Mouse (Mus musculus): ENCODE results near the gene Tmem165.
A peak's percentile ranks its signal among the peaks of the same experiment; 100 is the strongest.

The Tmem165 gene

GRCm38 (mm10) chr5:76171039-76171438, 12.6 kb upstream of the Tmem165 start:
- no peak for DNase-seq (ENCODE audit: low spot score in 2 of 2)

DNA sequence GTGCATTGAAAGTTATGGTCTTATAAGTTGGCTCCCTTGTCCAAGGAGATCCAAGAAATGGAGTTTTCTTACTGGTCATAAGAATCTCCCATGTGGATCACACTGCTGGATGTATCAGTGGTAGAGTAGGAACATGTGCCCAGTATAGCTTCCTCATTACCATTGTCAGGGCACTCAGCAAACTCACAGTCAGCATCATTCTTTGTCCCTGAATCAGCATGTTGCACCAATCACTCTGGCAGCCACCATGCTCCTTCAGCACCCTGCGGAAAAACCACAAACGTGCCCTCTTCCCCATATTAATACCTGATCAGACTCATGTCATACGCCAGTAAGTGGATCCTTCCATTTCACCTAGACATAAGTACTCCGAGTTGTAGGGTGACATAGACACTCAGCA, 8.6 kb upstream of the Tmem165 start:
- no peak for DNase-seq (ENCODE audit: low spot score in 2 of 2)

- DNase-seq (ENCODE audit: low spot score in 2 of 2), result no peak
Measured at GRCm38 (mm10) chr5:76176411-76176810, 7.3 kb upstream of the Tmem165 start.

- DNase-seq (ENCODE audit: low spot score in 2 of 2), result no peak
Measured at GRCm38 (mm10) chr5:76176841-76177240, 6.8 kb upstream of the Tmem165 start.

GRCm38 (mm10) chr5:76177664-76178063, 6.0 kb upstream of the Tmem165 start:
- DNase-seq (ENCODE audit: low spot score in 2 of 2), result no peak

GRCm38 (mm10) chr5:76179171-76179570, 4.5 kb upstream of the Tmem165 start:
- no peak for DNase-seq (ENCODE audit: low spot score in 2 of 2)

DNA sequence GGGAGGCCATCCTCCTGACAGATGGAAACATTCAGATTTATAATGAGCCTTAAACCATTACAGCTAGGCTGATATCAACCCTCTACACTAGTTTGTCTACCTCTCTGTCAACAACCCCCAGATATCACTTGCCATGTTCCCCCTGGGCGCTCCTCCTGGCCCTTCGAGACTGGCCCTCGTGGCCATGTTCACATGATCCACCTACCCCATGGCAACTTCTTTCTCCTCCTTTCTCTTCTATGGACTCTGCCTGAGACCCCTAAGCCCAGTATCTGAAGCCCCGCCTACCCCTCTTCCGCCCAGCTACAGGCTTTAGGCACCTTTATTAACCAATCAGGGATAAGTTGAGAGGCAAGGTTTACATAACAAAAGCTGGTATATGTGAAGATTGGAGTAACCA, 3.9 kb upstream of the Tmem165 start:
- DNase-seq (ENCODE audit: low spot score in 2 of 2), result no peak

GRCm38 (mm10) chr5:76182326-76182725, 1.4 kb upstream of the Tmem165 start:
- DNase-seq (ENCODE audit: low spot score in 2 of 2), result no peak

DNA sequence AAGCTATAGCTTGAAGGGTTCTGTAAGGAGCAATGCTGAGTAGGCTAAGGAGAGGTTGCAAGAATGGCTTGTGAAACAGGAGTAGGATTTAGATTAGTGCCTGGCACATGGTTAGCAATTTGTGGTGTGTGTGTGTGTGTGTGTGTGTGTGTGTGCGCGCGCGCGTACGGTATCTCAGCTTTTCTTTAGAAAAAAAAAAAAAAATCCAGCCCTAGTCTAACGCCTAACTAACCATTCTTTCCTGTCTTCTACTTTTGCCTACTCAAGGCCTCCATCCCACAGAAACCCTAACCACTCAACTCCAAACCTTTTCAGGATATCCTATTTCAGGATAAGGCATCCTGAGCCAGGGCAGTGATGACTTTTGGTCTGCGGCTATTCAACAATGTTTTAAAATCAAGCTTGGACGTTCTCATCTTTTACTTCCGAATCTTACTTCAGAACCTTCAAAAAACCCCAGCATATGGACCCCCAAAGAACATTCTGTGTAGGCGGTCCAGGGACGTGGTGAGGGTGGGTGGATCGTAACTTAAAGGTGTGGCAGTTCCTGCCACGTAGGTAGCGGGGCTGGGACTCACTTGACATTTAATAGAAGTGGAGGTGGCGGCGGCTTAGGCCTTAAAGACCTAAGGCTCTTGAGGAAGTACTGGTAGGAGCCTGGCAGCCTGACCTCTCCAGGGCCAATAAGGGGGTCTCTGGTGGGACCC, 484 bp upstream of the Tmem165 start:
- DNase-seq (ENCODE audit: low spot score in 2 of 2), result no peak

DNA sequence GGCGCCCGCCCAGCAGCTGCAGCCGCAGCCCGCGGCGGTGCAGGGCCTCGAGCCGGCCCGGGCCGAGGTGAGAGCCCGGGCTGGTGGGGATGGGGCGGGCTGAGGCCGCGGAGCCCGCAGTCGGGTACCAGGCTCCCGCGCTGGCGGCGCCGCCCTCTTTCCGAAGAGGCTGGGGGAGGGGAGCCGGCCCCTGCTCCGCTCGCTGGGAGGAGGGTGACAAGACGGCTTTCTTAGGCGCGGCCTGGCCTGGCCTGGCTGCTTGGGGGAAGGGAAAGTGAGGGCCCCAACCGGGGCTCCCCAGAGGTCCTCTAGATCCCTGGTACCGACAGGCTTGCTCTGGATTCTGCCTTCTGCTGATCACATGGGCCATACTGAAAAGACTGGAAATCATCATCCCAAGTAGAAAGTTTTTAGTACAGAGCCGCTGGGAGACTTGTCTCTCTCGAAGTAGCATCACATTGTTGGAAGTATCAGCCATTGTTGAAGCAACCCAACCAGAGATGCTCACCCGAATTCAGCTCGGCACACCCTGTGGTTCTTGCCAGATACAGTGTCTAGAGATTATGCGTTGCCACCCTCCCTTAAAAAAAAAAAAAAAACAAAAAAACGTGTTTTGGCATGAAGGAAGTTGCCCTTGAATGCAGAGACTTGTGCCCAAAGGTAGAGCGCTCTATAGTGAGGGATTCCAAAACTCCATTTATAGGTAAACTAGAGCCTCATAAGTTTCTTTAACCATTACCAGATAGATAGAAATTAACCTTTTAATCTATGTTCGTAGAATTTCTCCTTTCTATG, 803 bp downstream of the Tmem165 start:
- DNase-seq (ENCODE audit: low spot score in 2 of 2), result peak; percentile 46 to 59

- no peak for DNase-seq (ENCODE audit: low spot score in 2 of 2)
Measured at GRCm38 (mm10) chr5:76187885-76188284, 4.2 kb downstream of the Tmem165 start.

GRCm38 (mm10) chr5:76190609-76191008, 6.9 kb downstream of the Tmem165 start:
- DNase-seq (ENCODE audit: low spot score in 2 of 2), result no peak

GRCm38 (mm10) chr5:76193075-76193474, 9.4 kb downstream of the Tmem165 start:
- DNase-seq (ENCODE audit: low spot score in 2 of 2), result no peak

DNA sequence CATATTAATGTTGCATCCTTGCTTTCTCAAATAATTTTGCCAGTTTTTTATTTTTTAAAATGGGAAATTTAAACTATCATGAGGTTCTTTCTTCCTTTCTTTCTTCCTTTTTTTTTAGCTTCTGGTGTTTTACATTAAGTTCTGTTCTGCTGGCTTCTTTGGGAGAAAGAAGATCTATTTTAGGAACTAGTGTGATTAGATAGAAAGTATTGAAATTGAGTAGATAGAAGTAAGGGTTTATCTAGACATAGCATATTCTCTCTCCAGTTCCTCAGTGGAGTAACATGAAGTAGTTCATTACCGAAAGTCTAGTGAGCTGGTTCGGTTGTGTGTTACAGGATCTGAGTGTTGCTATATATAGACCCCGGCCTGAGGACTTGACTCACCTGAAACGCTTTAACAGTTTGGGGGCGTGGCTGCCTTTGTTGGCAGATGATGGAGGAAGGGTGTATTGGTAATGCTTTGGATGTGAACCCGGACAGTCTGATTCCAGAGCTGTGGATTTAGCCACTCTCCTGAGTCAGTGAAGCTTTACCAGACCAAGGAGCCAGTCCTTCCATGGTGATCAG, 10.8 kb downstream of the Tmem165 start:
- DNase-seq (ENCODE audit: low spot score in 2 of 2), result no peak

DNA sequence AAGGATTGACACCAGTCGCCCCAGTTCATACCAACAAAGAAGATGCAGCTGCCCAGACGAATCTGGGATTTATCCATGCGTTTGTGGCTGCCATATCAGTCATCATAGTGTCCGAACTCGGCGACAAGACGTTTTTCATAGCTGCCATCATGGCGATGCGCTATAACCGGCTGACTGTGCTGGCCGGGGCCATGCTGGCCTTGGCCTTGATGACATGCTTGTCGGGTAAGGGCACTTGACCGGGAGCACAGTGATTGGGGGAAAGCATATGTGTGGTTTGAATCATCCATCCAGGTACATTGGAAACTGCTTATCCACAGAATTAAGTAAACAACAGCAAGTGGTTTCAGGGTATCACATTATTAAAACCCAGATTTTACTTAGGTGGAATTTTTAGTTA, 15.7 kb downstream of the Tmem165 start:
- no peak for DNase-seq (ENCODE audit: low spot score in 2 of 2)

DNA sequence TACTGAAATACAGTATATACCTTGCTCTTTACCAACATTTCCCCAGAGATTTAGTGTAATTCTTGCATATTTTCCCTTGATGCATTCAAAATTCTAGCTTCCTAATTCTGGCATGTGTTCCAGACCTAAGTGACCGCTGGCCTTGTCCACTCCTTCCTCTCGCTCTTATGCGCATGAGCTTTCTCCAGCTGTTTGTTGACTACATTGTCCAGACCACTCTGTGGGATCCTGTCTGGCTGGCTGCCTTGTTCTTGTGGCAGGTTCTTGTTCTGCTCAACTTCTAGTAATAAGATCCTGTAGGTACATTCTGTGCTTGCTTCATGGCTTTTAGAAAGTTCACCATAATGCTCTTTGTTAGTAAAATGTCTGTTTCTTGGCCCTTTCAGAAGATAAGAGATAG, 19.5 kb downstream of the Tmem165 start:
- no peak for DNase-seq (ENCODE audit: low spot score in 2 of 2)

- no peak for DNase-seq (ENCODE audit: low spot score in 2 of 2)
Measured at GRCm38 (mm10) chr5:76205886-76206285, 22.2 kb downstream of the Tmem165 start.

DNA sequence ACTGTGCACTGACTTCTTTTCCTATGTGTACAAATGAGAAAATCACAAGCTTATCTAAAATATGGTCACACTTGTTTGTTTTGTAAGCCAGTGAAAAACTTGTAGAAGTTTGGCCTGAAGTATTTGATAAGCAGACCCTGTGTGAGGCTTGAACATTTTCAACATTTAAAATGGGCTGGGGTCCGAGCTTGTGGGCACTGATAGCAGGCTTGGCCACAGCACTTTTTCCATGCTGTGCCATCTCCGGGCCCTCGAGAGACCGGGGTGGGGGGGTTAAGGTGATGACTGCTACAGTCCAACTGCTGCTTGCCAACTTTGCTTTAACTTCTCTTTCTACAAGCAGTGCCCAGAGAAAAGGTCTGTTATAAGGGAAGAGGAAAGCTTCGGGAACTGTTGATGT, 24.4 kb downstream of the Tmem165 start:
- no peak for DNase-seq (ENCODE audit: low spot score in 2 of 2)

GRCm38 (mm10) chr5:76216691-76217090, 33.0 kb downstream of the Tmem165 start:
- no peak for DNase-seq (ENCODE audit: low spot score in 2 of 2)

DNA sequence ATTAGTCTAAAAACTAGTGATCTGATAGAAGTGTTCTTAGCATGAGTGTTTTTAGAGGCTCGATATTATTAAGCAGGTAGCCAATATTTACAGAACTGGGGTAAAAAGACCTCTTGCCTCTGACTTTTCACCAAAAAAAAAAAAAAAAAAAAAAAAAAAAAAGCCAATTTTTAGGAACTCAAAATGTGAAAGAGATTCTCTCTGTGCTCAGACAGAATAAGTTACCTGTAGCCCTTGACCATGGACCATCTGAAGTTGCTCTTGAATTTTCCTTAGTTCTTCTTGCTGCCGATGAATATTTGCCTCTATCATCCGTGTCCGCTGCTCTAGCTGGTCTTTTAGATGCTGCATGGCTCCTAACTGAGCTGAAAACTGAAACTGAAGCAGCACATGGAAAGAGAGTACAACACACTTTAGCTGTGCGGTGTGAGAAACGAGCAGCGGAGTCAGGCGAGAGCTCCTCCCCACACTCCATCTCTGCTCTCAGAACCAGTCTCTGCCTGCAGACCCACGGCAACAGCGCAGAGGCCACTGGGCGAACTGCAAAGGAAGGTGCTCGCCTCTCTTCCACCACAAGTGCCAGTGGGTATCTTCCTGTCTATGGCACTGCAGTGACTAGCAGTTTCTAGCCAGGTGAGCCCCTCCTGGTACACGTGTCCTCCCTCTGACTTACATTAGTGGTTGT, 47.6 kb downstream of the Tmem165 start:
- no peak for DNase-seq (ENCODE audit: low spot score in 2 of 2)

GRCm38 (mm10) chr5:76243274-76243673, 59.6 kb downstream of the Tmem165 start:
- no peak for DNase-seq (ENCODE audit: low spot score in 2 of 2)

DNA sequence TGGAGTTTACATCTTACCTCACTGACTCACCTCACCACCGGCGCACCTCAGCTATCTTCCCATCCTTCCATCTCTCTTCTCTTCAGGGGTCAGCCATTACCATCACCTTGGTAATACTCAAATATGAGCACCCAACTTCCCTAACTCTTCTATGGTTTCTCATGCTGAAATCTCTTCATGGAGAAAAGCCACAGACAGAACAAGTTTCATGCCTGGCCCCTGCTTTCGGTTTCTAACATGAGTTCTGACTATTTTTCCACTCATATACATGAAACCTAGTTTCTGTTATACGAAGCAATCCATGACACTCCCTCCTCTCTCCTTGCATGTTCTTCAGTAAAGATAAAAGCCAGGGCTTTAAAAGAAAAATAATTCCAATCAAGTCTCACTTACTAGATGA, 60.2 kb downstream of the Tmem165 start:
- DNase-seq (ENCODE audit: low spot score in 2 of 2), result no peak
